Mouse (Mus musculus) left cerebral cortex, postnatal 25 days (tissue): ENCODE measurements around the gene Gm10487. TPM values are rescaled to one million over a fixed set of nuclear protein-coding genes. Genes with fewer than 3 reads are reported as not detected.
"Not testable (repeated sequence)": the region's sequence is repeated elsewhere in the genome, so short reads cannot be mapped to it uniquely, and the experiment has no call there.

Source experiments
- DNase-seq, 2 experiments: peaks; one replicate each; pipeline ENCODE4 v3.0.0; 2022; ENCODE audit warnings: low spot score in 2 of 2, mixed read lengths in 1 of 2
- intact Hi-C: fragments of 180-260 bp; cut with DNase I; formaldehyde crosslinking; loops from one replicate; pipeline ENCODE4 v1.15.1; 2025
- total RNA-seq, 2 experiments: library from RNA; stranded (reverse); gene quantifications; 2 replicates each; pipeline ENCODE4 v1.2.3; 2021

Gm10487 gene
- total RNA-seq = not detected

- DNase-seq, intact Hi-C loops: not testable (repeated sequence)
These were observed at the start of gene Gm10487 for GRCm38 (mm10) chrX:30843369-30843768. TSS of gene Gm10487 (minus strand) at chrX:30843469.
